Mouse (Mus musculus) cerebellum, postnatal 36 days (tissue): Measurements from ENCODE around the gene Snx1.

Experiments used
- DNase-seq, 2 experiments: peaks; one replicate each; pipeline ENCODE4 v3.0.0; 2021 to 2022; ENCODE audit warnings: mixed read lengths in 2 of 2

Snx1 gene

DNA sequence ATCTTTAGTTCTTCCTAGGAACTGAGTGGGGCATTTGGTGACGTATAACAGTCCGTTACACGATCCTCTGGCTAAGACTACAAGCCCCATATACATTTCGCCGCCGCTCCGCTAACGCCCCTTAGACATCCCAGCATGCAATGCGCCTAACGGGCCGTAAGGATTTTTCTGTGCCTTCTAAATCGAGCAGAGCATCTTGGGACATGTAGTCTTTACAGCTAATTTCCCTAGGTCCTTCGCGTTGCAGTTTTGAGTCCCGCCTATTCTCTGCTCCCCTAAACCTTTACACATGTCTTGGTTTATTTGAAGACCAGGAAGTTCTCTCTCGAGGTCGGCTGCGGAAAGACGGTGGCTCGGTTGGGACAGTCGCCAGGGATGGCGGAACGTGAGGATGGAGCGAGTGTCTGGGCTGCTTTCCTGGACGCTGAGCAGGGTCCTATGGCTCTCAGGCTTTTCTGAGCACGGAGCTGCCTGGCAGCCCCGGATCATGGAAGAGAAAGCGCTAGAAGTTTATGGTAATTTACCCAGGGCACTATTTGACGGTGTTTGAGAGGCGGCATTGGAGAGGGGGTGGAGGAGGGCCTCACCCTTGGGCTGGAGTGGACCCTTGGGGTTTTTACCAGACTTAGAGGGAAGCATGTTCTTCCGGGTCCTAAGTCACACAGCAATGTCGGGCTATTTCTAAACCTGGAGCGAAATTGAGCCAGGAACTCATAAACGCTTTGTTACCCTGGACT, at the start of gene Snx1, which contains the start of gene Ciao2a:
TSS of gene Snx1 (minus strand) at position 132 of the 737 bp plus-strand sequence.
TSS of gene Ciao2a (plus strand) at position 156 of the 737 bp plus-strand sequence.
- peak; percentile 92 to 95 for DNase-seq

GRCm38 (mm10) chr9:66174985-66175384, 48.6 kb upstream of the Snx1 start:
- no peak for DNase-seq

- no peak for DNase-seq
These were observed 47.0 kb upstream of the Snx1 start for GRCm38 (mm10) chr9:66173316-66173855.

DNA sequence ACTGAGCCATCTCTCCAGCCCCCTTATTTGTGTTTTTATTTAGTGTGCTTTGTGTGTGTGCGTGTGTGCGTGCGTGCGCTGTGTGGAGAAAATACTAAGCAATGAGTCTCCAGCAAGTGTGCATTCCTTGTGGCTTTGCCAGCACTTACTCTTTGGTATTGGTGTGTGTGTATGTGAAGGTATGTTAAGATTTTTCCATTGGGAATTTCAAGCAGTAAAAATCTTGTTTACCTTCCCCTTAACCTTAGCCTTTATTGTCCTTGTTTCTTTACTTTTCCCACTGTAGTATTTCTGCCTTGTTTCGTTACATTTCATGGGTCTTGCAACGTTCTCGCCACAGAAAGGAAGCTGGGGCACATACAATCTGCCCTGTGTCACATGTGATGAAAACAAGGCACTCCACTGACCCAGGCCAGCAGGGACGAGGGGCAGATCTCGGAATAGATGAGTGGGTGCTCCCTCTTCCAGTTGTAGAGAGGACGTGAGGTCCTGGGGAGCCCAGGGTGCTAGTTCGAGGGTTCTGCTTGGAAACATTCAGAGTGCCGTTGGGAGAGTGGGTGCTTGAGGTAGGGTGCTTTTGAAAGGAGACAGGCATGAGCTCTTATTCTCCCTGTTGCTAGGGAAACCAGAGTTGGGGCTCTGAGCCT, 45.0 kb upstream of the Snx1 start:
- no peak for DNase-seq

DNA sequence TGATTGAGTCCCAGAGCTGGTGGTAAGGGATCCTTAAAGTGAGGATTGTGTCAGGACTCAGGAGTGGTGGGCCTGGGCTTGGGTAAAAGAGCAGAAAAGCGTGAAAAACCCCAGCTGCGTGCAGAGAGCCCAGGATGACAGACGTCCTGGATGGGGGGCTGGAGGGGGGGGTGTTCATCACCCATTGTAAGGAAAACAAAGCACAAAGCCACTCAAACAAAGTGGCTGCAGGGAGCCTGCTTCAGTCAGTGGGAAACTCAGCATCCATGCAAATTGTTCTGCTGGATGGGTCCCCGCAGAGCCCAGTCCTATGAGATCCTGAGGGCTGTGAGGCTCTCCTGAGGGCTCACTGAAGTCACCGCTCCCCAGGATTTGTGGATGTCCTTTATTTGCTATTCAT, 44.1 kb upstream of the Snx1 start:
- DNase-seq: no peak

- DNase-seq: no peak
These were observed 41.8 kb upstream of the Snx1 start for GRCm38 (mm10) chr9:66168233-66168632.

DNA sequence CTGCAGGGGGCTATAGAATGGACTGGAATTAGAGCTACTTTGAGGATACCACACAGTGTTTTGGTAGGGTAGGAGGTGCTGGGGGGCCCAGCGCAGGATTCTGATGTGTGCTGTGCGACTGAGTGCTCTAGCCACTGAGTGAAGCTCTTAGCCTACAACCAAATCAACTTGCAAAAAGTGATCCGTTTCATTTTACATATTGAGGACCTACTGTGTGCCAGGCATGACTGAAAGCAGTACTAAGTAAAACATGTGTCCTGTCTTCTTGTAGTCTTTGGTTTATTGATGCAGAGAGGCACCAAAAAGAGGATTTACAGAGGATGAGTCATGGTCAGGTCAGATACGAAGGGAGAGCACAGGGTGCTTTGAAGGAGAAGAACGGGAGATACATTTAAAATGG, 40.8 kb upstream of the Snx1 start:
- DNase-seq: no peak

DNA sequence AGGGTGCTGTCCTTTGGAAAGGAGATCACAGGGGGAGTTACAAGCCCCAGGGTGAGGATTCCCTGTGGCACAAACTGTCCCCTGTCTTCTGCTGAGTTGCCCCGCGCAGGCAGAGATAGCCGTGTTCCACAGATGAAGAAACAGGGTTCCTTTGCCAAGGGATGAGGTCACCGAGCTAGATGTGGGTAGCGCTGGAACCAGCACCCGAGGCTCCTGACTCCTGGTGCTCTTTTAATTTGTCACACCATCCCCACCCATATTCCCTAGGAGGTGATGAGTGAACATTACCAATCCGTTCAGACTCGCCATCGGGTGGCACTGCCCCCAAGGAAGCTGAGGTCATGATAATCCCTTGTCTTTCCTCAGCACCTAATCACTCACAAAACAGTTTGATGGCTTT, 36.6 kb upstream of the Snx1 start:
- DNase-seq: no peak

DNA sequence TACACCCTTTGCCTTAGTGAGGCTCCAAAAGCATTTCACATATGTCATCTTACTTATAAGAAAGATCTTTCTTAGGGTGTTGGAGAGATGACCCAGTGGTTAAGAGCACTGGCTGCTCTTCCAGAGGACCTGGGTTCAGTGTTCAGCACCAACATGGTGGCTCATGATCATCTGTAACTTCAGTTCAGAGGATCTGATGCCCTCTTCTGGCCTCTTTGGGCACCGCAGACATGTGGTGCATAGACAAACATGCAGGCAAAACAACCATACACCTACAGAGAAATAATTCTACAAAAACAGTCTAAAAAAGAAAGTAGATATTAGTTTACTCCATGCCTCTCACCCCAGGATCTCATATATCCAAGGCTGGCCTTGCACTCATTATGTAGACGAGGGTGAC, 33.8 kb upstream of the Snx1 start:
- no peak for DNase-seq

DNA sequence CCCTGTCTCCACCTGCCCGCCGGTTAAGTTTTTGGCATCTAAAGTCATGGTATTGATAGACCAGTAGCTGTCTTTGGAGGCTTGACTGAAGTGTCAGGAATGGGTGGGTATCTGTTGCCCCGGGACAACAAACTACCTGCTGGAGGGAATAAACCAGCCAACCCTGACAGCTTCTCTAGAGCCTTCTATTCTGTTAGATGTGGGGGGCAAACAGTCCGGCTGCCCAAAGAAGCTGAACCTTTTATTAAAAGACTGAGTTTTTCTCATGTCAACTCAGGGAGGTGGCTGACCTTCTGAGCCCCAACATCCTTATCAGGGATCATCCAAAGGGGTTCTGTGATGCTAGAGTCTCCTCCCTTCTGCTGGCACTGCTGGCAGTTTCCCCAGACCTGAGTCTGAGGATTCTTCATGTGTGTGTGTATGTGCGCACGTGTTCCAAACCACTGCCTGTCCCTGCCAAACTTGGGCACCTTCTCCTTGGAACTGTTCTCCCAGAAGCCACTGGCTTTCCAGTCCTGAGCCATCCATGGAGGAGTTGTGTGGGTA, 32.6 kb upstream of the Snx1 start:
- no peak for DNase-seq

DNA sequence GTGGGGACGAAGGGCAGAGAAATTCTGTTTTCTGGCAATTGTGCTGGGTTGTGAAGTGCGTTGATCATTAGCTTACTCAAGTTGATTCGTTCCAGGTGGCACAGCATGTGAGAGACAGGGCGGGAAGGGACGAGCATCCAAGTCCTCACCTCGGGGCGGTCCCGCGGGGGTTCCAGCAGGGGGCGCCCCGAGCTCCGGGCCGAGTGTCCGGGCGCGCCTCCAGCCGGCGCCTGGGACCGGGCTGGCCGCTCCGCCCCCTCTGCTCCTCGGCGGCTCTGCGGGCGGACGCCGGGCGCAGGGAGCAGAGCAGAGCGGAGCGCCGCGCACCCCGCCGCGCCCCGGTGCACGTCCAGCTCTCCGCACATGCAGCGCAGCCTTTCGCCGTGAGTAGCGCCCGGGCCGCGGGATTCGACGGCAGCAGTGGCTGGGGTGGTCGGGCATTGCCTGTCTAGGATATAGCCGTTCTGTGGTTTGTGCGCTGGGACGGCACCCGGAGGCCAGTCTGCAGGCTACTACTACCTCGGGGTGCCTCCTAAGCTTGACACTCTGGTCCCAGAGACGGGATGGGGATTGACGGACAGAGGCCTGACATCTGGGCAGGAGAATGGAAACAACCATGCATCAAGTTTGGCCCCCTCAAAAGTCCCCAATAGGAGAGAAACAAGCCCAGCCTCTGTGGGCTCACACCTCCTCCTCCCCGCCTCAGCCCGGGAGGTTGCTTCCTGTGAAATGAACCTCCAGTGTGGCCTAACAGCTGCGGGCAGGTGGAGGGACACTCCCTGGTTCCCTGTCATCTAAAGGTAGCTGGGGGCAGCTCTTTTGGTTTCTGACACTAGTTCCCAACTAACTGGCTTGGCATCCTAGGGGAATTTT, 31.8 kb upstream of the Snx1 start, which contains the start of gene Dapk2:
TSS of gene Dapk2 (plus strand) at position 266 of the 873 bp plus-strand sequence.
- peak; percentile 48 to 70 for DNase-seq

GRCm38 (mm10) chr9:66155534-66155933, 29.1 kb upstream of the Snx1 start:
- DNase-seq: no peak

GRCm38 (mm10) chr9:66154013-66154412, 27.6 kb upstream of the Snx1 start:
- DNase-seq: no peak

GRCm38 (mm10) chr9:66153594-66153993, 27.2 kb upstream of the Snx1 start:
- DNase-seq: no peak

GRCm38 (mm10) chr9:66152011-66152410, 25.6 kb upstream of the Snx1 start:
- DNase-seq: no peak

DNA sequence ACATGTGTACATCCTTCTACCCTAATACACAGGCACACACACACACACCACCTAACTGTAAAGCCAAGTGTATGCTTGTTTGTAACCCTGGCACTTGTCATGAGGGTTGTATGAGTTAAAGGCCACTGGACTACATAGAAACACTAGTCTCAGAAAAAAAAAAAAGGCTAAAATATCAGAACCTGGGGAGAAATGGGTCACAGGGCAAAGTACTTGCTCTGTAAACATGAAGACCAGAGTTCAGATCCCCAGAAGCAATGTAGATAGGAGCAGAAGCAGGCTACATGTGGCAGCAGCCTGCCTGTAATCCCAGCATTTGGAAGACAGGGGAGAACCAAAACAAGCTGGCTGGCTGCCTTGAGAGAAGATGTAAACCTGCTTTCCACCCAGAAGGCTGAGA, 19.8 kb upstream of the Snx1 start:
- no peak for DNase-seq

- DNase-seq: peak; percentile 70 to 83
These were observed 17.9 kb upstream of the Snx1 start for GRCm38 (mm10) chr9:66144248-66144647.

- no peak for DNase-seq
These were observed 15.9 kb upstream of the Snx1 start for GRCm38 (mm10) chr9:66142265-66142664.

GRCm38 (mm10) chr9:66138193-66138592, 11.8 kb upstream of the Snx1 start:
- DNase-seq: no peak

DNA sequence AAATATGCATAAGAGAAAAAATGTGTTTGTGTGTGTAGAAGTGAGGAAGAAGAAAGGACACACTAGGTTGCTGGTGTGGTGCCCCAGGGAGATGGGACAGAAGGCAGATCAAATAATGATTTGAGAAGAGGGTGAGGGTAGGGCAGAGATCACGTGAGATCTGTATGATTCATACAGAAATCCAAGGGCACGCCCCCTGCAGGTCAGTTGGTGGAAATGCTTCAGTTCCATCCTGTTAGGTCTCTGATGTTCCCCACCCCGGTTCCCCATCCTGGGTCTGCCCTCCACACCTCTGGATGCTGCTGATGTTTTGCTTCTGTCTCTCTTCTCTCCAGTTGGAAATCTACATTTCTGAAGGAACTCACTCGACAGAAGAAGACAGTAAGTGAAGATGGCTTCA, 9.6 kb upstream of the Snx1 start:
- DNase-seq: no peak

DNA sequence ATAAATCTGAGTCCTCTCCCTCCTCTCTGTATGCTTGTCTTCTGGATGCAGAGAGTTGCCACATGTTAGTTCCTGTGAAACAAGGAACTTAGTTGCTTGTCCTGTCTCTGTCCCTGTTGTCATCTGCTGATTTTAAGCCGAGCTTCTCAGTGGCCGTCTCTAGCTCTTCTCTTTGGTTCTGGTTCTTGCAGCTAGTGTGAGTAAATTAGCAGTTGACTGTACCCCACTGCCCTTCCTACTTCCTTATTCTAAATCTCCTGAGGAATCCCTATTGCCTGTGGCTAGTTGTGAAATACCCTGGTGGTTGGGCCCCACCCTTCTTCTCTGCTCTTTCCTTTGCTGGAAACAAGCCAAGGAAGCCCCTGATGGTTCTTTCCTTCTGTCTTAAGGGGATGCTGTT, 5.1 kb upstream of the Snx1 start:
- no peak for DNase-seq

- DNase-seq: no peak
These were observed 1.5 kb upstream of the Snx1 start for GRCm38 (mm10) chr9:66127884-66128283.

GRCm38 (mm10) chr9:66127193-66127546, 783 bp upstream of the Snx1 start:
- DNase-seq: no peak
